Comparison of ENCODE assay signal across 8 mouse cellular contexts in the genomic region with DNA sequence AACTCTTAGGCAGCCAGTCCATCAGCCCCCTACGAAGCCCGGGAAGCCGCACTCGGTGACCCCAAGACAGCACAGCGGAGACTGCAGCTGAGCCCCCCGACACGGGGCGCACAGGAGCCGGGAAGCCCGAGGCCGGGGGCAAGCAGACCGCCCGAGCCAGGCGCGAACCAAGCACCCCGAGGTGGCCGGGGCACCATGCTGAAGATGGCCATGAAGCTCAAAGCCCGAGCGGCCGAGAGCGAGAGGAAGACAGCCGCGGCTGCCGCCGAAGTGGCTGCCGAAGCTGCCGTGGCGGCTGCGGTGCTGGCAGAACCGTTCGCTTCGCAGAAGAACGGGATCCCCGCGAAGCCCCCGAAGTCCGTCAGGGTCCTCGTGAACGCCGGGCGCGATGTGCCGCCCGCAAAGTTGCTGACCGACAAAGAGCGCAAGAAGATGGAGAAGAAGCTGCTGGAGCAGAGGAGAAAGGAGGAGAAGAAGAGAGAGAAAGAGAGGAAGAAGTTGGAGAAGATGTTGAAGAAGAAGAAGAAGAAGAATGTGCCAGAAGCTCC. TPM values are rescaled to one million over a fixed set of nuclear protein-coding genes. Genes with fewer than 3 reads are reported as not detected.
A peak's percentile ranks its signal among the peaks of the same experiment; 100 is the strongest.
DNase-seq lines count a peak whose midpoint lies in the region; ATAC-seq and TF ChIP-seq lines count a peak whose summit lies in the region.

No protein-coding gene starts in this region.

- H3K79me3 ChIP-seq in C2C12 (ENCODE audit: low read depth), result peaks cover 32% of the 10 kb centered on the region

- intact Hi-C loops in heart, postnatal 14 days (cut with DNase I), result loop anchor here (2.0 to 5.0 kb wide), 2 partner anchors 16 to 134 kb away; partner anchors contain the start of gene Atp5e

- peak overlapping the region; percentile 80 for H3ac ChIP-seq in C2C12 (ENCODE audit: control insufficient read depth, insufficient read length, low read depth)

- WGBS in embryonic facial prominence, embryonic 11.5 days, result 40% methylated on average over 46 of the region's 46 CpGs
- 45% methylated on average over 46 of the region's 46 CpGs for WGBS in intestine, postnatal 0 days
- 44% methylated on average over 46 of the region's 46 CpGs for WGBS in neural tube, embryonic 13.5 days

- peak overlapping the region; percentile 99; the same call in 1 of the 2 replicates for H3K27ac ChIP-seq in embryonic facial prominence, embryonic 11.5 days (replicated peaks; ENCODE audit: low read depth, low read length)
- peak overlapping the region; percentile 98 for H3K27ac ChIP-seq in intestine, postnatal 0 days (ENCODE audit: low read depth, low read length)
- peak overlapping the region; percentile 100 for H3K27ac ChIP-seq in neural tube, embryonic 13.5 days (replicated peaks)

- no peaks in the 10 kb centered on the region for H3K27me3 ChIP-seq in C2C12 (ENCODE audit: control insufficient read depth, insufficient read depth, insufficient read length)
- H3K27me3 ChIP-seq in embryonic facial prominence, embryonic 11.5 days (ENCODE audit: control insufficient read depth, insufficient read depth, low read length), result no peaks in the 10 kb centered on the region
- H3K27me3 ChIP-seq in intestine, postnatal 0 days (replicated peaks; ENCODE audit: control insufficient read depth, insufficient read depth, low read length), result no peaks in the 10 kb centered on the region
- no peaks in the 10 kb centered on the region for H3K27me3 ChIP-seq in neural tube, embryonic 13.5 days

- TF ChIP-seq CTCF in C2C12 (IDR thresholded peaks at IDR 0.05; ENCODE audit: control insufficient read depth, insufficient read depth, insufficient read length), result no peak
- no peak for TF ChIP-seq CTCF in intestine, postnatal 0 days (IDR thresholded peaks at IDR 0.05; ENCODE audit: low read depth)

- H3K9ac ChIP-seq in embryonic facial prominence, embryonic 11.5 days (replicated peaks; ENCODE audit: low read length), result peak overlapping the region; percentile 100
- peak overlapping the region; percentile 26; the same call in 1 of the 2 replicates for H3K9ac ChIP-seq in intestine, postnatal 0 days (ENCODE audit: low read depth, low read length)
- H3K9ac ChIP-seq in neural tube, embryonic 13.5 days, result peak overlapping the region; percentile 100

- peaks cover 4% of the 10 kb centered on the region for H3K36me3 ChIP-seq in C2C12 (ENCODE audit: control insufficient read depth, insufficient read depth)
- no peaks in the 10 kb centered on the region for H3K36me3 ChIP-seq in embryonic facial prominence, embryonic 11.5 days (replicated peaks; ENCODE audit: control insufficient read depth, insufficient read depth, low read depth, low read length)
- no peaks in the 10 kb centered on the region for H3K36me3 ChIP-seq in intestine, postnatal 0 days (ENCODE audit: control insufficient read depth, insufficient read depth)
- H3K36me3 ChIP-seq in neural tube, embryonic 13.5 days, result no peaks in the 10 kb centered on the region

- H3K4me1 ChIP-seq in embryonic facial prominence, embryonic 11.5 days (ENCODE audit: control insufficient read depth, insufficient read depth, low read length), result no peaks in the 10 kb centered on the region
- H3K4me1 ChIP-seq in intestine, postnatal 0 days (replicated peaks; ENCODE audit: control insufficient read depth, insufficient read depth, low read length), result peaks cover 2% of the 10 kb centered on the region; the same call in 1 of the 2 replicates
- peaks cover 39% of the 10 kb centered on the region for H3K4me1 ChIP-seq in neural tube, embryonic 13.5 days (replicated peaks)

- H3K4me3 ChIP-seq in C2C12 (ENCODE audit: insufficient read depth, poor library complexity, severe bottlenecking), result peak overlapping the region; percentile 69
- H3K4me3 ChIP-seq in embryonic facial prominence, embryonic 11.5 days (ENCODE audit: low read depth, low read length), result peak overlapping the region; percentile 97
- peak overlapping the region; percentile 95 for H3K4me3 ChIP-seq in intestine, postnatal 0 days (ENCODE audit: low read depth, low read length)
- peak overlapping the region; percentile 98 for H3K4me3 ChIP-seq in neural tube, embryonic 13.5 days

- no peak for ATAC-seq in embryonic facial prominence, embryonic 11.5 days (replicated peaks; ENCODE audit: insufficient number of reproducible peaks, low FRiP score, low TSS enrichment, low read depth)
- ATAC-seq in intestine, postnatal 0 days, result no peak
- ATAC-seq in neural tube, embryonic 13.5 days (ENCODE audit: low read depth), result no peak
- ATAC-seq in monocyte, adult 5-6 weeks (replicated peaks; ENCODE audit: insufficient number of reproducible peaks, low FRiP score, low TSS enrichment, poor library complexity, severe bottlenecking), result no peak

- peaks cover 56% of the 10 kb centered on the region for H3K79me2 ChIP-seq in C2C12 (ENCODE audit: control insufficient read depth, insufficient read depth)

- peak; percentile 92 for DNase-seq in heart, adult 11 months
- no peak for DNase-seq in heart, postnatal 14 days
- DNase-seq in embryonic facial prominence, embryonic 11.5 days (ENCODE audit: low spot score), result no peak
- DNase-seq in right cerebral cortex, postnatal 36 days (ENCODE audit: low spot score in 2 of 2), result no peak

- peak overlapping the region; percentile 66 for H3K4me2 ChIP-seq in embryonic facial prominence, embryonic 11.5 days (ENCODE audit: low read depth, low read length)
- H3K4me2 ChIP-seq in intestine, postnatal 0 days (replicated peaks; ENCODE audit: low read depth), result peak overlapping the region; percentile 94
- H3K4me2 ChIP-seq in neural tube, embryonic 13.5 days, result peak overlapping the region; percentile 71

- H3K9me3 ChIP-seq in embryonic facial prominence, embryonic 11.5 days (replicated peaks; ENCODE audit: control insufficient read depth, low read length), result no peaks in the 10 kb centered on the region
- no peaks in the 10 kb centered on the region for H3K9me3 ChIP-seq in intestine, postnatal 0 days (ENCODE audit: control insufficient read depth)
- no peaks in the 10 kb centered on the region for H3K9me3 ChIP-seq in neural tube, embryonic 13.5 days

TF ChIP-seq in C2C12, 6 proteins besides CTCF, POLR2A, EP300 and RAD21:
- TF ChIP-seq MYOG (IDR thresholded peaks at IDR 0.05; ENCODE audit: control insufficient read depth, extremely low read depth, insufficient read length) (no peak), MAX (IDR thresholded peaks at IDR 0.05) (no peak), MYOD1 (IDR thresholded peaks at IDR 0.05; ENCODE audit: control insufficient read depth, insufficient read length, low read depth) (no peak), USF1 (IDR thresholded peaks at IDR 0.05; ENCODE audit: low read depth) (no peak), FOSL1 (IDR thresholded peaks at IDR 0.05; ENCODE audit: insufficient read depth, low read length, poor library complexity, severe bottlenecking) (no peak), CEBPB (IDR thresholded peaks at IDR 0.05; ENCODE audit: low read depth) (no peak)

RNA-seq across cellular contexts. Expression of gene Gm20721, which starts 18.1 kb away (rescaled TPM):
- 1 to 10 TPM; 1.7 to 1.8 TPM for total RNA-seq in heart, postnatal 14 days (2021)
- 2.9 TPM for polyA plus RNA-seq in C2C12 (2012; fragmentation: generic; extraction: Trizol)
- polyA plus RNA-seq in embryonic facial prominence, embryonic 11.5 days (2014; fragmentation: Nextera tagmentation; extraction: Ambion mirVana), result 17.5 and 23.1 TPM in 2 replicates
- polyA plus RNA-seq in intestine, postnatal 0 days (2015; fragmentation: Nextera tagmentation; extraction: Ambion mirVana), result 2.7 and 3.5 TPM in 2 replicates
- 14.3 and 28.0 TPM in 2 replicates for polyA plus RNA-seq in neural tube, embryonic 13.5 days (2015; fragmentation: Nextera tagmentation; extraction: Ambion mirVana)
- 8.0 to 16.0 TPM (median 12.4 TPM) in 3 replicates for total RNA-seq in monocyte, adult 5-6 weeks (2017)

RNA-seq across cellular contexts. Expression of gene Gnas, which starts 44.3 kb away (rescaled TPM):
- total RNA-seq in heart, postnatal 14 days (2021), result 1,000 to 10,000 TPM; 1,353 to 1,383 TPM
- polyA plus RNA-seq in C2C12 (2012; fragmentation: generic; extraction: Trizol), result 1,078 TPM
- polyA plus RNA-seq in embryonic facial prominence, embryonic 11.5 days (2014; fragmentation: Nextera tagmentation; extraction: Ambion mirVana), result 1,377 and 1,397 TPM in 2 replicates
- polyA plus RNA-seq in intestine, postnatal 0 days (2015; fragmentation: Nextera tagmentation; extraction: Ambion mirVana), result 686 and 705 TPM in 2 replicates
- 1,617 and 1,631 TPM in 2 replicates for polyA plus RNA-seq in neural tube, embryonic 13.5 days (2015; fragmentation: Nextera tagmentation; extraction: Ambion mirVana)
- 224 to 349 TPM (median 269 TPM) in 3 replicates for total RNA-seq in monocyte, adult 5-6 weeks (2017)

Comparison
In these comparisons a context has a peak if more than half of its experiments do, and no peak if none do; other contexts are left out.
1. H3K9ac ChIP-seq: peak in every context shown above with its lines; median percentile 100 in embryonic facial prominence, embryonic 11.5 days; 100 in neural tube, embryonic 13.5 days; 26 in intestine, postnatal 0 days.